Mouse (Mus musculus): ENCODE measurements around the gene Esrp2. TPM values are rescaled to one million over a fixed set of nuclear protein-coding genes. Genes with fewer than 3 reads are reported as not detected.

Esrp2 gene
- polyA plus RNA-seq, 1 experiment from 2014 or later = 12.7 TPM

DNA sequence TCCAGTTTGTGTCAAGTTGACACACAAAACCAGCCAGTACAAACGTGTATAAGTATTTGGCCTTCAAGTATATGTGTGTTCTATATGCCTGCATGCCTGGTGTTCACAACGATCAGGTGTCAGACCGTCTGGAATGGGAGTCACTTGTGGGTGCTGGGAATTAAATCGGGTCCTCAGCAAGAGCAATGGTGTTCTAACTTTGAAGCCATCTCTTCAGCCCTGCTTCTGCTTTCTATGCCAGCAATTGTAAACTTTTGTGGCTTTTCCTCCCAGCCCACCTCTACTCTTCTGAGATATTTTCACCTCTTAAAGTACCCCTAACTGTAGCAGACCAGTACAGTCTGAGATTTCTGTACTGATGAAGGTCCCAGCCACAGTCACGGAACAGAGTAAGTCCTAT lies 3.4 kb upstream of the Esrp2 start:
- no peak overlapping the region for H3K27ac ChIP-seq (ENCODE audit: low read depth, low read length)
- ATAC-seq (replicated peaks; ENCODE audit: low FRiP score) = no peak
- no peak overlapping the region for H3K4me2 ChIP-seq
- H3K4me3 ChIP-seq (ENCODE audit: low read depth, low read length) = no peak overlapping the region
- H3K4me1 ChIP-seq (replicated peaks; ENCODE audit: control insufficient read depth, insufficient read depth, low read length) = peaks cover 24% of the 10 kb centered on the region
- WGBS = 65% methylated on average over 5 of the region's 5 CpGs
- no peaks in the 10 kb centered on the region for H3K36me3 ChIP-seq (ENCODE audit: control insufficient read depth, insufficient read depth, low read length)
- no peak for DNase-seq (ENCODE audit: low spot score)
- H3K27me3 ChIP-seq (replicated peaks; ENCODE audit: control insufficient read depth, insufficient read depth, low read length) = peaks cover 28% of the 10 kb centered on the region
- no peak overlapping the region for H3K9ac ChIP-seq (ENCODE audit: low read depth, low read length)
- no peaks in the 10 kb centered on the region for H3K9me3 ChIP-seq (ENCODE audit: control insufficient read depth, low read length)

GRCm38 (mm10) chr8:106138616-106139015 lies 1.8 kb upstream of the Esrp2 start:
- ATAC-seq (replicated peaks; ENCODE audit: low FRiP score) (no peak), DNase-seq (ENCODE audit: low spot score) (no peak)
- no peaks in the 10 kb centered on the region for H3K9me3 ChIP-seq (ENCODE audit: control insufficient read depth, low read length)
- peaks cover 24% of the 10 kb centered on the region for H3K4me1 ChIP-seq (replicated peaks; ENCODE audit: control insufficient read depth, insufficient read depth, low read length)
- 17% methylated on average over 7 of the region's 7 CpGs for WGBS
- peak overlapping the region; percentile 62 for H3K4me3 ChIP-seq (ENCODE audit: low read depth, low read length)
- peak overlapping the region; percentile 49; the same call in 1 of the 2 replicates for H3K9ac ChIP-seq (ENCODE audit: low read depth, low read length)
- no peak overlapping the region for H3K27ac ChIP-seq (ENCODE audit: low read depth, low read length)
- peak overlapping the region; percentile 93 for H3K4me2 ChIP-seq
- no peaks in the 10 kb centered on the region for H3K36me3 ChIP-seq (ENCODE audit: control insufficient read depth, insufficient read depth, low read length)
- peaks cover 44% of the 10 kb centered on the region for H3K27me3 ChIP-seq (replicated peaks; ENCODE audit: control insufficient read depth, insufficient read depth, low read length)

DNA sequence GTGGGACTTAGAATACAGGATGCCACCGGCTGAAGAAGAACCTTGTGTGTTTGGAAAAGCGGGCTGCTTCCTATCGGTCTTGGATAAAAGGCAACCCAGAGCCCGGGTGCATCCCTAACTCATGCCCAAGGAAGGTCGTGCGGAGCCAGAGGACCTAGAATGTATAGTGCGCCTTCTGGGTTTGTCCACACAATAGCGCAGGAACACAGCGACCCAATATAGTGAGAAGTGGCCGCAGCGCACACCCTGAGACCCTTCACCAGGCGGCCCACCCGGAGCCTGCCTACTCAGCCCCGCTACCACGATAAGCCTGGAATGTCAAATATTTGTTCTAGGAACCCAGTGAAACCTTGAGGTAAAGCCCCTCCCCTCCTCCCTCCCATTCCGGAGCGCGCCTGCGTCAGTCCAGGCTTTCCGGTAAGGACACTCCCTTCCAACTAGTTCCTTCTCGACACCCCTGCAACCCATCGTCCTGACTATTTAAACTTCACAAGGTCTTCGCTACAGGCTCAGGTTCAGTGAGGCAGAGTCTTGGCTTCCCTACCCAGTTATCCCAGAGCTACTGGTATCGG lies 1.2 kb upstream of the Esrp2 start:
- no peaks in the 10 kb centered on the region for H3K9me3 ChIP-seq (ENCODE audit: control insufficient read depth, low read length)
- under 1% methylated on average over 24 of the region's 24 CpGs for WGBS
- peaks cover 24% of the 10 kb centered on the region for H3K4me1 ChIP-seq (replicated peaks; ENCODE audit: control insufficient read depth, insufficient read depth, low read length)
- H3K4me3 ChIP-seq (ENCODE audit: low read depth, low read length) = peak overlapping the region; percentile 62
- peak overlapping the region; percentile 52; the same call in 1 of the 2 replicates for H3K9ac ChIP-seq (ENCODE audit: low read depth, low read length)
- peak; percentile 24; the same call in 1 of the 2 replicates for ATAC-seq (replicated peaks; ENCODE audit: low FRiP score)
- peaks cover 3% of the 10 kb centered on the region; the same call in 1 of the 2 replicates for H3K36me3 ChIP-seq (ENCODE audit: control insufficient read depth, insufficient read depth, low read length)
- H3K27ac ChIP-seq (ENCODE audit: low read depth, low read length) = peak overlapping the region; percentile 66; the same call in 1 of the 2 replicates
- DNase-seq (ENCODE audit: low spot score) = peak; percentile 75
- peak overlapping the region; percentile 93 for H3K4me2 ChIP-seq
- H3K27me3 ChIP-seq (replicated peaks; ENCODE audit: control insufficient read depth, insufficient read depth, low read length) = peaks cover 48% of the 10 kb centered on the region

- Histone ChIP-seq H3K4me1 (replicated peaks; ENCODE audit: control insufficient read depth, insufficient read depth, low read length) (peaks cover 26% of the 10 kb centered on the region), H3K4me2 (peak overlapping the region; percentile 93), H3K9me3 (ENCODE audit: control insufficient read depth, low read length) (no peaks in the 10 kb centered on the region), H3K9ac (ENCODE audit: low read depth, low read length) (peak overlapping the region; percentile 52), H3K27ac (ENCODE audit: low read depth, low read length) (peak overlapping the region; percentile 66), H3K27me3 (replicated peaks; ENCODE audit: control insufficient read depth, insufficient read depth, low read length) (peaks cover 50% of the 10 kb centered on the region), H3K36me3 (ENCODE audit: control insufficient read depth, insufficient read depth, low read length) (peaks cover 8% of the 10 kb centered on the region; the same call in 1 of the 2 replicates), H3K4me3 (ENCODE audit: low read depth, low read length) (peak overlapping the region; percentile 62)
- ATAC-seq (replicated peaks; ENCODE audit: low FRiP score) (no peak), DNase-seq (ENCODE audit: low spot score) (no peak)
- WGBS = 5% methylated on average over 22 of the region's 22 CpGs
Observed at GRCm38 (mm10) chr8:106137218-106137905, 588 bp upstream of the Esrp2 start.

GRCm38 (mm10) chr8:106135672-106136071 lies 1.1 kb downstream of the Esrp2 start:
- Histone ChIP-seq H3K4me1 (replicated peaks; ENCODE audit: control insufficient read depth, insufficient read depth, low read length) (peaks cover 31% of the 10 kb centered on the region), H3K9me3 (ENCODE audit: control insufficient read depth, low read length) (no peaks in the 10 kb centered on the region), H3K9ac (ENCODE audit: low read depth, low read length) (peak overlapping the region; percentile 53), H3K27ac (ENCODE audit: low read depth, low read length) (peak overlapping the region; percentile 35), H3K4me2 (peak overlapping the region; percentile 93), H3K27me3 (replicated peaks; ENCODE audit: control insufficient read depth, insufficient read depth, low read length) (peaks cover 50% of the 10 kb centered on the region), H3K36me3 (ENCODE audit: control insufficient read depth, insufficient read depth, low read length) (peaks cover 13% of the 10 kb centered on the region; the same call in 1 of the 2 replicates), H3K4me3 (ENCODE audit: low read depth, low read length) (peak overlapping the region; percentile 62)
- WGBS = 4% methylated on average over 19 of the region's 19 CpGs
- no peak for ATAC-seq (replicated peaks; ENCODE audit: low FRiP score)
- no peak for DNase-seq (ENCODE audit: low spot score)

- Histone ChIP-seq H3K4me2 (peak overlapping the region; percentile 93), H3K4me1 (replicated peaks; ENCODE audit: control insufficient read depth, insufficient read depth, low read length) (peaks cover 31% of the 10 kb centered on the region), H3K4me3 (ENCODE audit: low read depth, low read length) (peak overlapping the region; percentile 62), H3K9me3 (ENCODE audit: control insufficient read depth, low read length) (no peaks in the 10 kb centered on the region), H3K27me3 (replicated peaks; ENCODE audit: control insufficient read depth, insufficient read depth, low read length) (peaks cover 50% of the 10 kb centered on the region), H3K36me3 (ENCODE audit: control insufficient read depth, insufficient read depth, low read length) (peaks cover 14% of the 10 kb centered on the region; the same call in 1 of the 2 replicates), H3K27ac (ENCODE audit: low read depth, low read length) (peak overlapping the region; percentile 35), H3K9ac (ENCODE audit: low read depth, low read length) (no peak overlapping the region)
- 25% methylated on average over 14 of the region's 14 CpGs for WGBS
- ATAC-seq (replicated peaks; ENCODE audit: low FRiP score) = peak; percentile 19; the same call in 1 of the 2 replicates
- no peak for DNase-seq (ENCODE audit: low spot score)
Observed at GRCm38 (mm10) chr8:106134751-106135571, 1.8 kb downstream of the Esrp2 start.

DNA sequence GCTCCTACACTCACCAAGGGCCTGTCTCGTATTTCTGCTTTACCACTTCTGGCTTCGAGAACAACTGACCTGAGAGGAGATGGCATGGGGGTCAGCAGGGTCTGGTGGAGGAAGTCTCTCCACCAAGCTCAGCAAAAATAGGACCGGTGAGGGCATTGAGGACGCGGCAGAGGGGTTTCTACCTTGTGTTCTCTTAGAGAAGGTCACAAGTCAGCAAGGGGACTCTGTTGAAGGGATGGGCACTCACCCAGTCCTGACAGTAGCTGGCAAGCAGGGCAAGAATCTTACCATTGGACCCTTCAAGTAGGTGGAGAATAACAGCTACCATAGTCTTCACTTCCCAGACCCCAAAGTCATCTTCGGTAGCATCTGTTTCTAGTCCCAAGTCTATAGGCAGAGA lies 2.8 kb downstream of the Esrp2 start:
- no peak overlapping the region for H3K4me2 ChIP-seq
- 76% methylated on average over 6 of the region's 6 CpGs for WGBS
- H3K4me1 ChIP-seq (replicated peaks; ENCODE audit: control insufficient read depth, insufficient read depth, low read length) = peaks cover 31% of the 10 kb centered on the region
- DNase-seq (ENCODE audit: low spot score) = no peak
- H3K9ac ChIP-seq (ENCODE audit: low read depth, low read length) = no peak overlapping the region
- no peak for ATAC-seq (replicated peaks; ENCODE audit: low FRiP score)
- no peaks in the 10 kb centered on the region for H3K9me3 ChIP-seq (ENCODE audit: control insufficient read depth, low read length)
- H3K36me3 ChIP-seq (ENCODE audit: control insufficient read depth, insufficient read depth, low read length) = peaks cover 16% of the 10 kb centered on the region; the same call in 1 of the 2 replicates
- H3K27me3 ChIP-seq (replicated peaks; ENCODE audit: control insufficient read depth, insufficient read depth, low read length) = peaks cover 50% of the 10 kb centered on the region
- no peak overlapping the region for H3K27ac ChIP-seq (ENCODE audit: low read depth, low read length)
- no peak overlapping the region for H3K4me3 ChIP-seq (ENCODE audit: low read depth, low read length)

- ATAC-seq (replicated peaks; ENCODE audit: low FRiP score) = no peak
- WGBS = 72% methylated on average over 13 of the region's 13 CpGs
- Histone ChIP-seq H3K27me3 (replicated peaks; ENCODE audit: control insufficient read depth, insufficient read depth, low read length) (peaks cover 50% of the 10 kb centered on the region), H3K4me2 (no peak overlapping the region), H3K9ac (ENCODE audit: low read depth, low read length) (no peak overlapping the region), H3K36me3 (ENCODE audit: control insufficient read depth, insufficient read depth, low read length) (peaks cover 16% of the 10 kb centered on the region; the same call in 1 of the 2 replicates), H3K4me1 (replicated peaks; ENCODE audit: control insufficient read depth, insufficient read depth, low read length) (peaks cover 31% of the 10 kb centered on the region), H3K27ac (ENCODE audit: low read depth, low read length) (no peak overlapping the region), H3K9me3 (ENCODE audit: control insufficient read depth, low read length) (no peaks in the 10 kb centered on the region), H3K4me3 (ENCODE audit: low read depth, low read length) (no peak overlapping the region)
- no peak for DNase-seq (ENCODE audit: low spot score)
Observed at GRCm38 (mm10) chr8:106133526-106133925, 3.2 kb downstream of the Esrp2 start.
